8 mouse cellular contexts compared by ENCODE assay signal in the genomic region with DNA sequence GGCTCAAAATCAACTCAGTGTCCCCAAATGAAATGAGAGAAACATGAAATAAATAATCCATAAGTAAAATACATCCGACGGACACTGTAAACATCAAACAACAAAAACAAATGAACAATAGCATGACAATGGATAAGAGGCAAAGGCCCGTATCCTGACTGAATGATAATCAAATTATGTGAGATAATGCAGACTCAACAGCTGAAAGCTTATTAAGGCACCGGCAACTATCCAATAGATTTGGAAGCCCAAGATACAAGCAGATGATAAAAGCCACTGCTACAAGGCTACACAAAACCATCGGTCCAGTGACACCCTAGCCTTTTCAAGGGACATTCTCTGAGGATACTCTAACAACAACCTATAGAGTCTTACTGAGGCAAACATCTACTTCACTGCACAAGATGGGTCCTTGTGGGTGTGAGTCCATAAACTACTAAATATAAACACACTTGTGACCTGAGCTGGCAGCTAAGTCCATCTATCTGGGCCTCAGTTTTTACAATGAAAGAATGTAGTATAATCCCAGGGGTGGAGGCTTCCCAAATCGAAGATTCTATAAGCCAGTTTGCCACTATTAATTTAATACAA. TPM values are rescaled to one million over a fixed set of nuclear protein-coding genes. Genes with fewer than 3 reads are reported as not detected.
DNase-seq lines count a peak whose midpoint lies in the region; ATAC-seq and TF ChIP-seq lines count a peak whose summit lies in the region.

No protein-coding gene starts in this region.

- peaks cover 13% of the 10 kb centered on the region; the same call in 1 of the 2 replicates for H3K27me3 ChIP-seq in embryonic facial prominence, embryonic 12.5 days
- H3K27me3 ChIP-seq in intestine, embryonic 14.5 days (replicated peaks; ENCODE audit: control insufficient read depth, insufficient read depth, low read length) = no peaks in the 10 kb centered on the region; the same call in 1 of the 2 replicates
- 0 out of 2 replicates have a peak, but pooled peaks cover 4% of the 10 kb centered on the region for H3K27me3 ChIP-seq in midbrain, postnatal 0 days (ENCODE audit: insufficient read depth, low read length)

- ATAC-seq in embryonic facial prominence, embryonic 12.5 days (ENCODE audit: insufficient number of reproducible peaks, insufficient read depth, low FRiP score, low TSS enrichment) = no peak
- ATAC-seq in intestine, embryonic 14.5 days (replicated peaks; ENCODE audit: low FRiP score, low TSS enrichment, low read depth) = no peak
- no peak for ATAC-seq in midbrain, postnatal 0 days (ENCODE audit: low FRiP score)

- WGBS in embryonic facial prominence, embryonic 12.5 days = 75% methylated on average over 6 of the region's 6 CpGs
- WGBS in intestine, embryonic 14.5 days = 63% methylated on average over 6 of the region's 6 CpGs
- 51% methylated on average over 6 of the region's 6 CpGs for WGBS in midbrain, postnatal 0 days

- no peak for DNase-seq in layer of hippocampus, adult 2 months (ENCODE audit: low spot score in 2 of 2)
- no peak for DNase-seq in layer of hippocampus, adult 11-12 months (ENCODE audit: low spot score)
- DNase-seq in intestine, embryonic 14.5 days (ENCODE audit: low spot score) = no peak
- DNase-seq in midbrain, postnatal 0 days (ENCODE audit: low spot score) = no peak
- DNase-seq in c-Kit-positive CD71-positive TER-119-positive erythroid progenitor cells, embryonic 14.5 days (ENCODE audit: low spot score) = no peak
- no peak for DNase-seq in layer of hippocampus, postnatal 14 days (ENCODE audit: low spot score in 2 of 2)
- no peak for DNase-seq in right cerebral cortex, postnatal 14 days

- no peaks in the 10 kb centered on the region for H3K9me3 ChIP-seq in embryonic facial prominence, embryonic 12.5 days
- no peaks in the 10 kb centered on the region for H3K9me3 ChIP-seq in intestine, embryonic 14.5 days (ENCODE audit: control insufficient read depth, low read length)
- no peaks in the 10 kb centered on the region for H3K9me3 ChIP-seq in midbrain, postnatal 0 days (ENCODE audit: low read length)

- H3K9ac ChIP-seq in embryonic facial prominence, embryonic 12.5 days = no peak overlapping the region
- H3K9ac ChIP-seq in intestine, embryonic 14.5 days (ENCODE audit: low read length) = peak overlapping the region; percentile 95
- H3K9ac ChIP-seq in midbrain, postnatal 0 days (replicated peaks; ENCODE audit: low read length, poor library complexity, severe bottlenecking) = peak overlapping the region; percentile 96

- H3K4me1 ChIP-seq in embryonic facial prominence, embryonic 12.5 days = peaks cover 21% of the 10 kb centered on the region
- peaks cover 19% of the 10 kb centered on the region for H3K4me1 ChIP-seq in intestine, embryonic 14.5 days (replicated peaks; ENCODE audit: control insufficient read depth, insufficient read depth, low read length)
- peaks cover 10% of the 10 kb centered on the region for H3K4me1 ChIP-seq in midbrain, postnatal 0 days (ENCODE audit: insufficient read depth, low read length)

- no peak for TF ChIP-seq CTCF in layer of hippocampus, adult 2 months (conservative IDR thresholded peaks at IDR 0.05)
- no peak for TF ChIP-seq CTCF in midbrain, postnatal 0 days (IDR thresholded peaks at IDR 0.05)

- no peaks in the 10 kb centered on the region for H3K36me3 ChIP-seq in embryonic facial prominence, embryonic 12.5 days
- no peaks in the 10 kb centered on the region for H3K36me3 ChIP-seq in intestine, embryonic 14.5 days (ENCODE audit: control insufficient read depth, insufficient read depth, low read length)
- H3K36me3 ChIP-seq in midbrain, postnatal 0 days (ENCODE audit: insufficient read depth, low read length) = no peaks in the 10 kb centered on the region

- H3K4me2 ChIP-seq in embryonic facial prominence, embryonic 12.5 days (replicated peaks) = peak overlapping the region; percentile 80
- peak overlapping the region; percentile 86 for H3K4me2 ChIP-seq in intestine, embryonic 14.5 days (ENCODE audit: low read length)
- peak overlapping the region; percentile 58 for H3K4me2 ChIP-seq in midbrain, postnatal 0 days (ENCODE audit: low read depth, low read length, poor library complexity, severe bottlenecking)

- H3K4me3 ChIP-seq in layer of hippocampus, adult 2 months = peak overlapping the region; percentile 71
- peak overlapping the region; percentile 86 for H3K4me3 ChIP-seq in embryonic facial prominence, embryonic 12.5 days
- peak overlapping the region; percentile 95 for H3K4me3 ChIP-seq in intestine, embryonic 14.5 days (ENCODE audit: low read depth, low read length)
- H3K4me3 ChIP-seq in midbrain, postnatal 0 days (ENCODE audit: low read depth, low read length) = peak overlapping the region; percentile 95

- no peak overlapping the region for H3K27ac ChIP-seq in layer of hippocampus, adult 2 months
- no peak overlapping the region for H3K27ac ChIP-seq in embryonic facial prominence, embryonic 12.5 days
- H3K27ac ChIP-seq in intestine, embryonic 14.5 days (ENCODE audit: low read depth) = no peak overlapping the region
- no peak overlapping the region for H3K27ac ChIP-seq in midbrain, postnatal 0 days (ENCODE audit: low read depth, low read length)

RNA-seq across cellular contexts. Expression of gene Stat5b, which starts 1.6 kb away (rescaled TPM):
- 10 to 100 TPM; 11.6 to 13.8 TPM for total RNA-seq in layer of hippocampus, adult 2 months (2021)
- 22.7 TPM in 2 replicates for polyA plus RNA-seq in embryonic facial prominence, embryonic 12.5 days (2016; fragmentation: Nextera tagmentation; extraction: Ambion mirVana)
- 27.0 and 27.8 TPM in 2 replicates for polyA plus RNA-seq in intestine, embryonic 14.5 days (2014; fragmentation: Nextera tagmentation; extraction: Ambion mirVana)
- 22.5 and 25.6 TPM in 2 replicates for total RNA-seq in midbrain, postnatal 0 days (2014; rRNA removed)
- polyA plus RNA-seq in midbrain, postnatal 0 days (2015; fragmentation: Nextera tagmentation; extraction: Ambion mirVana) = 13.0 and 15.7 TPM in 2 replicates
- 10 to 100 TPM; 12.5 to 16.2 TPM for total RNA-seq in layer of hippocampus, postnatal 14 days (2021)

RNA-seq across cellular contexts. Expression of gene Stat5a, which starts 10.3 kb away (rescaled TPM):
- total RNA-seq in layer of hippocampus, adult 2 months (2021) = 1 to 10 TPM; 1.7 to 2.0 TPM
- 4.4 and 5.5 TPM in 2 replicates for polyA plus RNA-seq in embryonic facial prominence, embryonic 12.5 days (2016; fragmentation: Nextera tagmentation; extraction: Ambion mirVana)
- polyA plus RNA-seq in intestine, embryonic 14.5 days (2014; fragmentation: Nextera tagmentation; extraction: Ambion mirVana) = 5.3 and 5.5 TPM in 2 replicates
- 5.1 and 8.5 TPM in 2 replicates for total RNA-seq in midbrain, postnatal 0 days (2014; rRNA removed)
- polyA plus RNA-seq in midbrain, postnatal 0 days (2015; fragmentation: Nextera tagmentation; extraction: Ambion mirVana) = 4.0 TPM in 2 replicates
- total RNA-seq in layer of hippocampus, postnatal 14 days (2021) = 1 to 10 TPM; 4.4 to 5.1 TPM
